Mouse (Mus musculus) liver, embryonic 14.5 days (tissue): ENCODE results near the gene Prr22. TPM values are rescaled to one million over a fixed set of nuclear protein-coding genes. Genes with fewer than 3 reads are reported as not detected.
A peak's percentile ranks its signal among the peaks of the same experiment; 100 is the strongest.

Source experiments
- ATAC-seq: fragments of 200-750 bp; cut with Nextera tagmentation; 2 replicates; pipeline ENCODE4 v1.8.0; 2017; ENCODE audit warnings: moderate number of reproducible peaks, mild to moderate bottlenecking, moderate library complexity; ENCODE audit not compliant: insufficient read depth
- DNase-seq, 3 experiments: peaks; one replicate each; pipeline ENCODE4 v3.0.0-alpha.2; 2012 to 2013; ENCODE audit warnings: low read depth in 3 of 3, low spot score in 3 of 3
- H3K27ac ChIP-seq: fragments of 300-500 bp; sonication (generic); 2 replicates; pipeline ENCODE4 v1.5.1; 2014; ENCODE audit warnings: moderate library complexity, mild to moderate bottlenecking, control low read depth, inconsistent platforms
- H3K27me3 ChIP-seq: fragments of 300-500 bp; sonication (generic); 2 replicates; pipeline ENCODE4 v1.6.1; 2014; ENCODE audit warnings: mild to moderate bottlenecking, low read length, moderate library complexity; ENCODE audit not compliant: control insufficient read depth, insufficient read depth
- H3K36me3 ChIP-seq: fragments of 300-500 bp; sonication (generic); replicated peaks from 2 replicates; pipeline ENCODE4 v1.6.1; 2014; ENCODE audit warnings: low read depth; ENCODE audit not compliant: control insufficient read depth, insufficient read depth
- H3K4me1 ChIP-seq, 2 experiments: fragments of 200-500 bp in 1 of 2; fragments of 300-500 bp in 1 of 2; sonication (generic) in 1 of 2; replicated peaks; 2 replicates each; pipeline ENCODE4 v1.6.1; 2012 to 2014; ENCODE audit warnings: antibody characterized with exemption in 1 of 2, inconsistent platforms in 1 of 2, low read length in 1 of 2; ENCODE audit not compliant: control insufficient read depth in 2 of 2, insufficient read depth in 2 of 2
- H3K4me2 ChIP-seq: fragments of 300-500 bp; sonication (generic); 2 replicates; pipeline ENCODE4 v1.6.1; 2014; ENCODE audit warnings: low read depth, mild to moderate bottlenecking, control low read depth, moderate library complexity
- H3K4me3 ChIP-seq, 2 experiments: fragments of 200-500 bp in 1 of 2; fragments of 300-500 bp in 1 of 2; sonication (generic) in 1 of 2; 2 replicates each; pipeline ENCODE4 v1.5.1; 2012 to 2014; ENCODE audit warnings: low read depth in 2 of 2, low read length in 2 of 2, mild to moderate bottlenecking in 2 of 2, control low read depth in 1 of 2, inconsistent platforms in 1 of 2, moderate library complexity in 1 of 2; ENCODE audit not compliant: insufficient read depth in 1 of 2
- H3K9ac ChIP-seq: fragments of 300-500 bp; sonication (generic); replicated peaks from 2 replicates; pipeline ENCODE4 v1.6.1; 2014; ENCODE audit warnings: mild to moderate bottlenecking, control low read depth, moderate library complexity
- H3K9me3 ChIP-seq: fragments of 300-500 bp; sonication (generic); 2 replicates; pipeline ENCODE4 v1.6.1; 2016; ENCODE audit warnings: low read length, mixed read lengths; ENCODE audit not compliant: control insufficient read depth
- CTCF ChIP-seq: IDR thresholded peaks from 2 replicates; pipeline ENCODE4 v1.5.1; 2016; ENCODE audit warnings: antibody characterized with exemption, low read depth, control low read depth
- EP300 ChIP-seq: IDR thresholded peaks from 2 replicates; pipeline ENCODE4 v1.6.1; 2016; ENCODE audit warnings: antibody characterized with exemption, low read depth
- WGBS: fragments of 180-500 bp; shearing (Covaris S2); extraction: QIAGEN DNeasy Blood & Tissue Kit; methylation state at CpG from one replicate; pipeline ENCODE4 v1.1.7; 2014; ENCODE audit not compliant: insufficient replicate concordance; 5-methylcytosine and 5-hydroxymethylcytosine counted together
- polyA plus RNA-seq, 2 experiments: library from polyadenylated mRNA; depleted of rRNA in 1 of 2; stranded (reverse) in 1 of 2; unstranded in 1 of 2; fragments of >200 nt; fragmentation: Nextera tagmentation in 1 of 2; extraction: Ambion mirVana in 1 of 2; gene quantifications; 2 replicates each; pipeline versions ENCODE4 v1.2.1 to v1.2.3; 2012 to 2014

Gene Prr22
- polyA plus RNA-seq, 2 experiments, result 0.52 to 1.2 TPM

DNA sequence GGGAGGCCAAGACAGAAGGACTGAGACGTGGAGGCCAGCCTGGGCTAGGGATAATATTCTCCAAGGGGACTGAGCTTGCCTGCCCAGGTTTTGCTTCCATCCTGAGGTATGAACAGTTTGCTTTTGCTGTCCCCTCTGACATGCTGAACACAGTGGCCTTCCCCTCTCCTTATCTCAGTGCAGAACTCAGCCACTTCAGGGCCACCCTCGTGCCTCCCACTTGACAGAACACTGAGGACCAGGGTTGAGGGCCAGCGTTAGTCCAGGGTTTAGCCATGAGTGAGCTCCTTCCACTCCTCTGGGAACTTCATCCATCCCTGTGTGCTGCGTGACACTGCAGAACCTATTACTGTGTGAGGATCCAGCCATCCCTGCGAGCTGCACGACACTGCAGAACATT lies 19.2 kb downstream of the Prr22 start:
- WGBS, result 72% methylated on average over 6 of the region's 6 CpGs

DNA sequence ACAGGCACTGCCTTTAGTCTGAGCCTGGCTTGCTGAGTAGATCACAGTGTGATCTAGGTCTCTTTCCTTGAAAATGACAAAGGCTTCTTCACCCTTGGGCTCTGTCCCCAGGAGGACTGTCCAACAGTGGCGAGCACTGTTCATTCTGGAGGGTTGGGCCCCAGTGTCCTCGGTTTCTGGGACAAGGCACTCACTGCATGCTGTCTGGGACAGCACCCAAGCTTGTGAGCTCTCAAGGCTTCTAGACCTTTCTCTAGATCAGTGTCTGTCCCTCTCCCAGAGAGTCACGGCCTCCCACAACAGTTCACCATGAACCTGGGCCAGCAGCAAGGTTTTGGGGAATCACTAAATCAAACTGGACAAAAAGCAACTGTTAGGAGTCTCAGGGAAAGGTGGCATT lies 22.5 kb downstream of the Prr22 start:
- Histone ChIP-seq H3K9ac (no peak overlapping the region), H3K27me3 (no peaks in the 10 kb centered on the region), H3K36me3 (peaks cover 3% of the 10 kb centered on the region), H3K27ac (peak overlapping the region; percentile 96), H3K4me3 (no peak overlapping the region), H3K4me2 (no peak overlapping the region), H3K4me1 (peaks cover 24 to 27% of the 10 kb centered on the region in 2 experiments), H3K9me3 (no peaks in the 10 kb centered on the region)
- DNase-seq (no peak), ATAC-seq (no peak)
- WGBS, result 81% methylated on average over 3 of the region's 3 CpGs
- TF ChIP-seq CTCF (no peak), EP300 (no peak)

More for the DNA sequence above, 19.2 kb downstream of the Prr22 start:
- ATAC-seq, result no peak
- no peaks in the 10 kb centered on the region for H3K27me3 ChIP-seq
- TF ChIP-seq EP300 (no peak), CTCF (no peak)
- no peaks in the 10 kb centered on the region for H3K9me3 ChIP-seq
- H3K9ac ChIP-seq, result no peak overlapping the region
- no peak overlapping the region; the same call in 1 of the 2 replicates for H3K27ac ChIP-seq
- peaks cover 6% of the 10 kb centered on the region; the same call in 1 of the 2 replicates for H3K36me3 ChIP-seq
- no peak overlapping the region for H3K4me3 ChIP-seq
- no peak overlapping the region for H3K4me2 ChIP-seq
- DNase-seq, result no peak
- H3K4me1 ChIP-seq, result peaks cover 24 to 27% of the 10 kb centered on the region in 2 experiments

DNA sequence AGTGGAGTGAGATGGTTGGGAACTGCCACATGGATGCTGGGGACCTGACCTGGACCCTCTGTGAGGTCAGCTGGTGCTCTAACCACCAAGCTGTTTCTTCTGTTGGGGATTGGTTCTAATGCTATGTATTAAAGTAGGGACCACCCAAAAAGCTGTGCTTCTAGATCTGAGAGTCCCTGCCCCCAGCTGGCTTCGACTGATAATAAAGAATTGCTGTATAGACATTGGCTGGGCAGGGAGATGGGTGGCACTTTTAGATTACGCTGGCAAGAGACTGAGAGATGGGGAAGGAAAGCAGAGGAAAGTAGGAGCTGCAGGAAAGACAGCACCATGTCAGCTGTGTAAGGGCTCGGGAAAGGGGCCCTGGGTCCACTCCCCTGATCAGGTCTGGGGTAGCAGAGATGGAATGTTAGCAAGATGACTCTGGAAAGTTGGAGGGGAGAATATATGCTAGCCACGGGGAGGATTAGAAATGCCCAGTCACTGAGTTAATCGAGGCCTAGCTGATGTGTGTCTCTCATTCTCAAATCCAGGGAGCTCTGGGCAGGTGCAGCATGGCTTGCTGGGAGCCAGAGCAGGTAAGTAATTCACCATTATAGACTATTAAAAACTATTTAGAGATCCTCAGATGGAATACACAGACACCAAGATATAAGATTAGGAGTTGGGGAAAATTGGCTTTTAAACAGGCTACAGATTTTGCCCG lies 23.7 kb downstream of the Prr22 start:
- Histone ChIP-seq H3K27me3 (no peaks in the 10 kb centered on the region), H3K9ac (peak overlapping the region; percentile 74), H3K9me3 (no peaks in the 10 kb centered on the region), H3K27ac (peak overlapping the region; percentile 96), H3K4me3 (peak overlapping the region; percentile 58 to 60), H3K4me2 (peak overlapping the region; percentile 79), H3K36me3 (peaks cover 5% of the 10 kb centered on the region), H3K4me1 (peaks cover 24 to 27% of the 10 kb centered on the region in 2 experiments)
- DNase-seq (peak; percentile 86 to 88 (median 87)), ATAC-seq (peak; percentile 93)
- 33% methylated on average over 6 of the region's 6 CpGs for WGBS
- TF ChIP-seq EP300 (peak; percentile 93), CTCF (no peak)

DNA sequence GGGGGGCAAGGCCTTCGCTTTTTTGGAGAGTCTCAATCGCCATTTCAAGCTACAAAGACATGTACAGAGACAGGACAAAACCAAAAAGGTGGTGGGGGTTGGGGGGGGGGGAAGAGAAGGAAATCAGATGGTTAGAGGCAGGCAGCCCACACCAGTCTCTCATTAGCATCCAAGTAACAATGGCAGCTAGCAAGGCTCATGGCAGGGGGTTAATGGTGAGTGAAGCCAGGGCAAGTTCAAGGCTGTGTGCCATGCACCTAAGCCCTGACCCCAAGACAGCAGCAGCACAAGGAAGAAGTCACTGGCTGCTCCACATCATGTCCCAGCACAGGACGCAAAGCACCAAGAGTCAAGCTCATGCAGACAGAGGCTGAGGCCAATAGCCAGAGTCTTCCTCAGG lies 29.2 kb downstream of the Prr22 start:
- Histone ChIP-seq H3K27ac (no peak overlapping the region), H3K27me3 (no peaks in the 10 kb centered on the region), H3K4me1 (peaks cover under 1% of the 10 kb centered on the region in 2 experiments), H3K36me3 (peaks cover 23% of the 10 kb centered on the region), H3K9me3 (no peaks in the 10 kb centered on the region), H3K9ac (no peak overlapping the region), H3K4me3 (no peak overlapping the region), H3K4me2 (no peak overlapping the region)
- 83% methylated on average over 3 of the region's 3 CpGs for WGBS
- ATAC-seq (no peak), DNase-seq (no peak)
- no peak for TF ChIP-seq CTCF
- TF ChIP-seq EP300, result no peak

DNA sequence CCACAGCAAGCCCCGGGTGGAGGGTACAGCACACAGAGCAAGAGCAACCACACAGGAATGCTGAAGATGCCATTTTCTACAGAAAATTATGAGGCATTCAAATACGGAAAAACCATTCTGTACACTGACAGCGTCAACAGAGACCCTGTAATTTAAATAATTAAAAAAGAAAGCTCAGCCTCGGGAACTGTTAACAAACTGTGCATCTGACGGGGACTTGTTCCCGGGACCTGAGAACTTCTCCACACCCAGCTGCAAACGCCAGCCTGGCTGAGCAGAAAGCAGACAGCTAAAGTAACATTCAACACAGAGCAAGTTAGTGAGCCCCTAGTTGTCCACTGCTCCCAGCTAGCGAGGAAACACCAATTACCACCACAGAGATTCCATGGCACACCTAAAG lies 32.0 kb downstream of the Prr22 start:
- TF ChIP-seq CTCF (no peak), EP300 (no peak)
- no peak overlapping the region for H3K27ac ChIP-seq
- peaks cover 23% of the 10 kb centered on the region for H3K36me3 ChIP-seq
- no peak overlapping the region for H3K9ac ChIP-seq
- ATAC-seq (no peak), DNase-seq (no peak)
- WGBS, result 79% methylated on average over 8 of the region's 8 CpGs
- H3K9me3 ChIP-seq, result no peaks in the 10 kb centered on the region
- no peak overlapping the region for H3K4me3 ChIP-seq
- no peaks in the 10 kb centered on the region for H3K27me3 ChIP-seq
- no peaks in the 10 kb centered on the region for H3K4me1 ChIP-seq
- no peak overlapping the region for H3K4me2 ChIP-seq
